Comparison of ENCODE assay signal across 8 mouse cellular contexts in genomic region chr17:65950622-65951404, GRCm38 (mm10). TPM values are rescaled to one million over a fixed set of nuclear protein-coding genes. Genes with fewer than 3 reads are reported as not detected.
A peak's percentile ranks its signal among the peaks of the same experiment; 100 is the strongest.
DNase-seq lines count a peak whose midpoint lies in the region; ATAC-seq and TF ChIP-seq lines count a peak whose summit lies in the region.

TSS of gene Twsg1 (minus strand) at chr17:65951226.

- peak within 1 kb of the TSS; percentile 65 for H3K4me2 ChIP-seq in heart, embryonic 15.5 days
- peak within 1 kb of the TSS; percentile 74 for H3K4me2 ChIP-seq in liver, embryonic 14.5 days (ENCODE audit: low read depth)
- peak within 1 kb of the TSS; percentile 62 for H3K4me2 ChIP-seq in neural tube, embryonic 11.5 days (ENCODE audit: low read depth)
- peak within 1 kb of the TSS; percentile 63 for H3K4me2 ChIP-seq in stomach, postnatal 0 days (replicated peaks; ENCODE audit: low read depth)

- H3K4me1 ChIP-seq in forebrain, embryonic 10.5 days = peaks cover 18% of the 10 kb centered on the region
- H3K4me1 ChIP-seq in heart, embryonic 15.5 days (replicated peaks) = peaks cover 22% of the 10 kb centered on the region
- peaks cover 8% of the 10 kb centered on the region in 2 experiments for H3K4me1 ChIP-seq in liver, embryonic 14.5 days (replicated peaks; ENCODE audit: control insufficient read depth in 2 of 2, insufficient read depth in 2 of 2, low read length in 1 of 2)
- no peaks in the 10 kb centered on the region; the same call in 1 of the 2 replicates for H3K4me1 ChIP-seq in neural tube, embryonic 11.5 days (ENCODE audit: control insufficient read depth, insufficient read depth, low read length)
- H3K4me1 ChIP-seq in stomach, postnatal 0 days (replicated peaks; ENCODE audit: control insufficient read depth, insufficient read depth) = no peaks in the 10 kb centered on the region

- peak within 1 kb of the TSS; percentile 87 for H3K9ac ChIP-seq in heart, embryonic 15.5 days
- peak within 1 kb of the TSS; percentile 71 for H3K9ac ChIP-seq in liver, embryonic 14.5 days (replicated peaks)
- H3K9ac ChIP-seq in neural tube, embryonic 11.5 days (ENCODE audit: low read length) = peak within 1 kb of the TSS; percentile 97
- peak within 1 kb of the TSS; percentile 95 for H3K9ac ChIP-seq in stomach, postnatal 0 days (ENCODE audit: low read length)

- H3K27me3 ChIP-seq in forebrain, embryonic 10.5 days (ENCODE audit: poor library complexity, severe bottlenecking) = no peaks in the 10 kb centered on the region
- no peaks in the 10 kb centered on the region for H3K27me3 ChIP-seq in heart, embryonic 15.5 days
- no peaks in the 10 kb centered on the region for H3K27me3 ChIP-seq in liver, embryonic 14.5 days (ENCODE audit: control insufficient read depth, insufficient read depth, low read length)
- H3K27me3 ChIP-seq in neural tube, embryonic 11.5 days (ENCODE audit: control insufficient read depth, insufficient read depth, low read length) = no peaks in the 10 kb centered on the region
- H3K27me3 ChIP-seq in stomach, postnatal 0 days (ENCODE audit: control insufficient read depth, insufficient read depth, low read length) = no peaks in the 10 kb centered on the region

- no peaks in the 10 kb centered on the region for H3K9me3 ChIP-seq in forebrain, embryonic 10.5 days
- H3K9me3 ChIP-seq in heart, embryonic 15.5 days (replicated peaks) = no peaks in the 10 kb centered on the region
- no peaks in the 10 kb centered on the region for H3K9me3 ChIP-seq in liver, embryonic 14.5 days (ENCODE audit: control insufficient read depth, low read length)
- no peaks in the 10 kb centered on the region for H3K9me3 ChIP-seq in neural tube, embryonic 11.5 days (ENCODE audit: control insufficient read depth, low read length)
- H3K9me3 ChIP-seq in stomach, postnatal 0 days (ENCODE audit: control insufficient read depth, low read length) = no peaks in the 10 kb centered on the region

- under 1% methylated on average over 87 of the region's 87 CpGs for WGBS in forebrain, embryonic 10.5 days
- under 1% methylated on average over 68 of the region's 87 CpGs for WGBS in heart, embryonic 15.5 days
- under 1% methylated on average over 85 of the region's 87 CpGs for WGBS in liver, embryonic 14.5 days (ENCODE audit: insufficient replicate concordance)
- WGBS in neural tube, embryonic 11.5 days = under 1% methylated on average over 69 of the region's 87 CpGs
- WGBS in stomach, postnatal 0 days = under 1% methylated on average over 75 of the region's 87 CpGs

- peak; percentile 76 for ATAC-seq in CD4-positive, CD25-positive, alpha-beta regulatory T cell, adult 4 months
- ATAC-seq in heart, embryonic 15.5 days (replicated peaks; ENCODE audit: insufficient number of reproducible peaks, insufficient read depth, low FRiP score, low read depth) = peak; percentile 96
- ATAC-seq in liver, embryonic 14.5 days (ENCODE audit: insufficient read depth) = peak; percentile 97
- peak; percentile 97 for ATAC-seq in neural tube, embryonic 11.5 days (ENCODE audit: insufficient read depth, low FRiP score, low TSS enrichment)
- peak; percentile 98 for ATAC-seq in stomach, postnatal 0 days (ENCODE audit: low FRiP score, low TSS enrichment)

- peak within 1 kb of the TSS; percentile 95 for H3K4me3 ChIP-seq in forebrain, embryonic 10.5 days
- H3K4me3 ChIP-seq in heart, embryonic 15.5 days = peak within 1 kb of the TSS; percentile 70
- H3K4me3 ChIP-seq in liver, embryonic 14.5 days (ENCODE audit: insufficient read depth in 1 of 2, low read depth in 2 of 2, low read length in 2 of 2) = peak within 1 kb of the TSS; percentile 67 to 69
- H3K4me3 ChIP-seq in neural tube, embryonic 11.5 days (ENCODE audit: low read depth, low read length) = peak within 1 kb of the TSS; percentile 86
- peak within 1 kb of the TSS; percentile 98 for H3K4me3 ChIP-seq in stomach, postnatal 0 days (ENCODE audit: low read depth, low read length)

- H3K36me3 ChIP-seq in forebrain, embryonic 10.5 days (replicated peaks) = peaks cover 36% of the 10 kb centered on the region
- H3K36me3 ChIP-seq in heart, embryonic 15.5 days = peaks cover 7% of the 10 kb centered on the region; the same call in 1 of the 2 replicates
- H3K36me3 ChIP-seq in liver, embryonic 14.5 days (replicated peaks; ENCODE audit: control insufficient read depth, insufficient read depth, low read depth) = no peaks in the 10 kb centered on the region
- H3K36me3 ChIP-seq in neural tube, embryonic 11.5 days (ENCODE audit: control insufficient read depth, insufficient read depth, low read length) = peaks cover 4% of the 10 kb centered on the region; the same call in 1 of the 2 replicates
- no peaks in the 10 kb centered on the region for H3K36me3 ChIP-seq in stomach, postnatal 0 days (ENCODE audit: control insufficient read depth, insufficient read depth, low read length)

- peak; percentile 86 for TF ChIP-seq CTCF in liver, embryonic 14.5 days (IDR thresholded peaks at IDR 0.05; ENCODE audit: low read depth)
- TF ChIP-seq CTCF in stomach, postnatal 0 days (IDR thresholded peaks at IDR 0.05; ENCODE audit: low read depth) = peak; percentile 83

- no peak for TF ChIP-seq EP300 in liver, embryonic 14.5 days (IDR thresholded peaks at IDR 0.05; ENCODE audit: low read depth)
- TF ChIP-seq EP300 in stomach, postnatal 0 days (optimal IDR thresholded peaks at IDR 0.05) = no peak

- H3K27ac ChIP-seq in forebrain, embryonic 10.5 days = peak within 1 kb of the TSS; percentile 97
- H3K27ac ChIP-seq in heart, embryonic 15.5 days = peak within 1 kb of the TSS; percentile 88
- peak within 1 kb of the TSS; percentile 3 for H3K27ac ChIP-seq in liver, embryonic 14.5 days
- peak within 1 kb of the TSS; percentile 79 for H3K27ac ChIP-seq in neural tube, embryonic 11.5 days (ENCODE audit: low read depth, low read length)
- H3K27ac ChIP-seq in stomach, postnatal 0 days (replicated peaks) = peak within 1 kb of the TSS; percentile 95

- DNase-seq in c-Kit-negative CD71-positive TER-119-positive erythroid progenitor cells, embryonic 14.5 days (ENCODE audit: low read depth, low spot score) = peak; percentile 90
- peak; percentile 85 for DNase-seq in forebrain, embryonic 10.5 days (ENCODE audit: extremely low spot score, low spot score)
- peak; percentile 97 for DNase-seq in kidney, postnatal 25 days
- DNase-seq in liver, embryonic 14.5 days (ENCODE audit: low read depth in 3 of 3, low spot score in 3 of 3) = peak; percentile 82 to 86 (median 85)
- peak; percentile 91 for DNase-seq in neural tube, embryonic 11.5 days (ENCODE audit: low spot score)
- DNase-seq in stomach, postnatal 0 days (ENCODE audit: low spot score) = peak; percentile 97

RNA-seq across cellular contexts. Expression of gene Twsg1, which starts in this region (rescaled TPM):
- polyA plus RNA-seq in CD4-positive, CD25-positive, alpha-beta regulatory T cell, adult 4 months (2017; shearing (Covaris generic)) = 10 to 100 TPM; 27.0 to 31.0 TPM
- 85.6 and 87.5 TPM in 2 replicates for polyA plus RNA-seq in forebrain, embryonic 10.5 days (2016; fragmentation: Nextera tagmentation; extraction: Ambion mirVana)
- polyA plus RNA-seq in heart, embryonic 15.5 days (2015; fragmentation: Nextera tagmentation; extraction: Ambion mirVana) = 92.9 and 110 TPM in 2 replicates
- 7.7 and 8.1 TPM in 2 replicates for polyA plus RNA-seq in liver, embryonic 14.5 days (2012; rRNA removed)
- 16.1 and 18.3 TPM in 2 replicates for polyA plus RNA-seq in liver, embryonic 14.5 days (2014; fragmentation: Nextera tagmentation; extraction: Ambion mirVana)
- 96.2 and 101 TPM in 2 replicates for polyA plus RNA-seq in neural tube, embryonic 11.5 days (2014; fragmentation: Nextera tagmentation; extraction: Ambion mirVana)
- 63.5 and 66.8 TPM in 2 replicates for polyA plus RNA-seq in stomach, postnatal 0 days (2015; fragmentation: Nextera tagmentation; extraction: Ambion mirVana)

Comparison
In these comparisons a context has a peak if more than half of its experiments do, and no peak if none do; other contexts are left out.
1. Peak in every context shown above with its lines: DNase-seq, ATAC-seq, H3K4me3 ChIP-seq and H3K27ac ChIP-seq.
2. H3K27ac ChIP-seq: peak in every context shown above with its lines; median percentile 97 in forebrain, embryonic 10.5 days; 95 in stomach, postnatal 0 days; 88 in heart, embryonic 15.5 days; 79 in neural tube, embryonic 11.5 days; 3 in liver, embryonic 14.5 days.